Mouse (Mus musculus) testis, adult 2 months (tissue): Measurements from ENCODE around the gene Xcl1. TPM values are rescaled to one million over a fixed set of nuclear protein-coding genes. Genes with fewer than 3 reads are reported as not detected.

Source experiments
- H3K27ac ChIP-seq: fragments of 200-500 bp; 2 replicates; pipeline ENCODE4 v1.5.1; 2012; ENCODE audit warnings: low read depth, low read length; ENCODE audit not compliant: control insufficient read depth, insufficient read depth
- H3K27me3 ChIP-seq: fragments of 200-500 bp; 2 replicates; pipeline ENCODE4 v1.6.1; 2012; ENCODE audit warnings: mild to moderate bottlenecking, low read length, moderate library complexity; ENCODE audit not compliant: control insufficient read depth, insufficient read depth
- H3K36me3 ChIP-seq: fragments of 200-500 bp; 2 replicates; pipeline ENCODE4 v1.6.1; 2012; ENCODE audit warnings: mild to moderate bottlenecking, low read length; ENCODE audit not compliant: control insufficient read depth, insufficient read depth
- H3K4me1 ChIP-seq: fragments of 200-500 bp; 2 replicates; pipeline ENCODE4 v1.6.1; 2012; ENCODE audit warnings: low read length; ENCODE audit not compliant: control insufficient read depth, insufficient read depth
- H3K4me3 ChIP-seq: fragments of 200-500 bp; 2 replicates; pipeline ENCODE4 v1.5.1; 2012; ENCODE audit warnings: low read depth, mild to moderate bottlenecking, low read length, moderate library complexity, mixed read lengths; ENCODE audit not compliant: control insufficient read depth
- CTCF ChIP-seq: fragments of 200-500 bp; IDR thresholded peaks from 2 replicates; pipeline ENCODE4 v1.5.1; 2012; ENCODE audit warnings: low read depth, mild to moderate bottlenecking, inconsistent platforms, low read length, moderate library complexity; ENCODE audit not compliant: control insufficient read depth, insufficient read depth, insufficient replicate concordance
- POLR2A ChIP-seq: fragments of 200-500 bp; IDR thresholded peaks from 2 replicates; pipeline ENCODE4 v1.6.1; 2012; ENCODE audit warnings: low read depth, mild to moderate bottlenecking, inconsistent platforms, low read length, moderate library complexity; ENCODE audit not compliant: control insufficient read depth
- polyA plus RNA-seq: library from polyadenylated mRNA; depleted of rRNA; stranded (reverse); fragments of >200 nt; gene quantifications from 2 replicates; pipeline ENCODE4 v1.2.3, GENCODE M21; 2012

Xcl1 gene
- polyA plus RNA-seq, 1 experiment = 0.69 TPM

GRCm38 (mm10) chr1:164900696-164901095, 34.6 kb downstream of the Xcl1 start:
- Histone ChIP-seq H3K36me3 (no peaks in the 10 kb centered on the region), H3K27me3 (no peaks in the 10 kb centered on the region), H3K4me1 (peaks cover under 1% of the 10 kb centered on the region), H3K27ac (no peak overlapping the region), H3K4me3 (no peak overlapping the region)
- TF ChIP-seq CTCF (no peak), POLR2A (no peak)

DNA sequence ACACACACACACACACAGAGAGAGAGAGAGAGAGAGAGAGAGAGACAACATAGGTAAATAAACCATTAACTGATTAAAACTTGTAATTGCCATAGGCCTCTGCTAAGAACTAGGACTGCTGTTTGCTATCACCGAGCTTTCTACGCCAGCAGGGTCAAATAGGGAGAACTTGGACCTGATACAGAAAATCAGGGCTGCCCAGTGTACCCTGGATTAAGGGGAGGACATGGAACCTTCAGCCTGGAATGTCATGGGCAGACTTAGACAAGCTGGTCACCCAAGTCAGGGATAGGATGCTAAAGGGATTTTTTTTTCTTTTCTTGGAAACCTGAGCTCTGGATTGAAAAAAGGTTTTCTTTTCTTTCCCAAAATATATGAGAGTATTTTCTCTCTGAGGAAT, 35.1 kb downstream of the Xcl1 start:
- Histone ChIP-seq H3K4me1 (no peaks in the 10 kb centered on the region; the same call in 1 of the 2 replicates), H3K36me3 (no peaks in the 10 kb centered on the region), H3K27ac (no peak overlapping the region), H3K4me3 (no peak overlapping the region), H3K27me3 (no peaks in the 10 kb centered on the region)
- TF ChIP-seq POLR2A (no peak), CTCF (no peak)

GRCm38 (mm10) chr1:164899506-164899905, 35.8 kb downstream of the Xcl1 start:
- no peak overlapping the region for H3K4me3 ChIP-seq
- no peaks in the 10 kb centered on the region for H3K36me3 ChIP-seq
- H3K27ac ChIP-seq = peak overlapping the region; percentile 15; the same call in 1 of the 2 replicates
- no peaks in the 10 kb centered on the region; the same call in 1 of the 2 replicates for H3K4me1 ChIP-seq
- no peaks in the 10 kb centered on the region for H3K27me3 ChIP-seq
- no peak for TF ChIP-seq POLR2A
- no peak for TF ChIP-seq CTCF

DNA sequence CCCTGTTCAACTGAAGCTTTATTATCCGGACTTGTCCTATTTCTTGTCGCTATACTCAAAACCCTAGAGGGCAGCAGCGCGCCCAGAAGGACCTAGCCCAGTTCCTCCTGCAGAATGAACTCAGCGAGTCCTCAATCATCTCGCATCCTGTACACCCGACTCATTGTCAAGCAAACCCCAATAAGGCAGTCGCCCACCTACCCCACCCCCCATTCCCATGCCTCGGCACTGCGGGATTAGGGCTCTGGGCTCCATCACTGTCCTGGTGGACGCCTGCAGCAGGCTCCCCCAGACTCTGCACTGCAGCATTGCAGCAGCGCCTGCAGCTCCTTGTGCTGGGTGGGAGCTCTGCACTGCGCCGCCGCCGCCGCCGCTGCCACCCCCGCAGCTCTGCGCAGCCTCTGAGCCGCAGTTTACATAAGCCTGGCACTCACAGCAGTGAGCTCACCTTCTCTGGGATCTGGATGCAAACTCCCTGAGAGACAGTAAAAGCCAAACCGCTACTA, 36.4 kb downstream of the Xcl1 start:
- no peaks in the 10 kb centered on the region for H3K27me3 ChIP-seq

DNA sequence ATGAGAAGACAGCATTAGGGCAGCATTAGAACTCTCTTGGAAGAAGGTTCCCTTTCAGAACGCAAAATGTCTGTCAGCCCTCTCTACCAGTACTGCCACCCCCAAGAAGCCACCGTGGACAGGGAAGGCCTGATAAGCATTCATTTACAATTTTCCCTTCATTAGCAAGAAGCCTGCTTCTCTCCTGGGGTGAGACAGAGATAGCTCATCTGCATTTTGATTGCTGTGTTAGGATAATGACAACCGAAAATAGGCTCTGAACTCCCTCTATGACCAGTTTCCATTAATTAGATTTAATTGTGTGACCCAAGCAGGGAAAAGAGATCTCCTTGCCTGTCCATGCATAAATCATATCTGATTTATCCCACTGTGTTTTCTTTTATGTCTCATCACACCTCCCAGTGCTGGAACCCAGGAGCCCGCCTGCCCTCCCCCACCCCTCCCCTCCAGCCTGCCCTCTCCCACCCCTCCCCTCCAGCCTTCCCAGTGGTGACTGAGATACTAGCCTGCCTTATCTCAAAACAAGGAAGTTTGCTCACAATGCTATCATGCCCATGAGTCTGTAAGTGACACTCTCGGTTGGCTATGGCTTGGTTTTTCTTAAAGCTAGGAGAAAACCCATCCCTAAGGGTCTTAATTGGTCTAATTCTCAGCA, 38.0 kb downstream of the Xcl1 start:
- no peaks in the 10 kb centered on the region; the same call in 1 of the 2 replicates for H3K4me1 ChIP-seq
- no peaks in the 10 kb centered on the region for H3K27me3 ChIP-seq
- H3K4me3 ChIP-seq = no peak overlapping the region
- TF ChIP-seq POLR2A = no peak
- no peak for TF ChIP-seq CTCF
- H3K27ac ChIP-seq = no peak overlapping the region
- no peaks in the 10 kb centered on the region for H3K36me3 ChIP-seq

More for the DNA sequence above, 36.4 kb downstream of the Xcl1 start:
- TF ChIP-seq CTCF (peak; percentile 36; the same call in 1 of the 2 replicates), POLR2A (no peak)
- H3K36me3 ChIP-seq = no peaks in the 10 kb centered on the region
- H3K4me3 ChIP-seq = peak overlapping the region; percentile 57
- no peaks in the 10 kb centered on the region; the same call in 1 of the 2 replicates for H3K4me1 ChIP-seq
- H3K27ac ChIP-seq = no peak overlapping the region

- Histone ChIP-seq H3K27me3 (no peaks in the 10 kb centered on the region), H3K4me1 (no peaks in the 10 kb centered on the region; the same call in 1 of the 2 replicates), H3K27ac (no peak overlapping the region), H3K4me3 (no peak overlapping the region), H3K36me3 (no peaks in the 10 kb centered on the region)
- TF ChIP-seq CTCF (no peak), POLR2A (no peak)
Measured at GRCm38 (mm10) chr1:164896211-164897145, 38.8 kb downstream of the Xcl1 start.

GRCm38 (mm10) chr1:164895806-164896205, 39.5 kb downstream of the Xcl1 start:
- H3K4me1 ChIP-seq = no peaks in the 10 kb centered on the region; the same call in 1 of the 2 replicates
- TF ChIP-seq POLR2A (no peak), CTCF (no peak)
- H3K27ac ChIP-seq = no peak overlapping the region

DNA sequence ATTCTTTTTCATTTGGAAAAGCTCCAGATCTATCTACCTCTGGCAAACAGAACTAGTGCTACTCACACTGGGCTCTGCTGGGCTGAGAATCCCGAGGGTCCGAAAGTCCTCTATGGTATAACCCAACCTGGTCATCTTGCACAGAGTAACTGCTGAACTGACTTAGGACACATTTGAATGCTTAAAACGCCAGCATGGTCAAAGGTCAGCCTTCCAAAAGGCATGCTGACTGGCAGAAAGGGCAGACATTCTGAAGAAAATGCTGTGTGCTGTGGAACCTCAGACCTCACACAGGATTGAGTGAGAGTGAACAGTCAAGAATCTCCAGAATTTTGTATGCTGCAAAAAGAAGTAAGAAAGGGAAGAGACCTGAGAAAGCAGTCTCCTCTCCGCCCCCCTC, 45.0 kb downstream of the Xcl1 start:
- TF ChIP-seq POLR2A = no peak
- TF ChIP-seq CTCF = no peak
- H3K36me3 ChIP-seq = no peaks in the 10 kb centered on the region
- no peaks in the 10 kb centered on the region for H3K27me3 ChIP-seq
- no peak overlapping the region for H3K4me3 ChIP-seq
- no peak overlapping the region for H3K27ac ChIP-seq
- no peaks in the 10 kb centered on the region for H3K4me1 ChIP-seq

More at GRCm38 (mm10) chr1:164895806-164896205, 39.5 kb downstream of the Xcl1 start:
- H3K4me3 ChIP-seq = no peak overlapping the region
- no peaks in the 10 kb centered on the region for H3K36me3 ChIP-seq
- no peaks in the 10 kb centered on the region for H3K27me3 ChIP-seq
